Mouse (Mus musculus): ENCODE measurements around the gene Mpdu1.
A peak's percentile ranks its signal among the peaks of the same experiment; 100 is the strongest.

Gene Mpdu1

DNA sequence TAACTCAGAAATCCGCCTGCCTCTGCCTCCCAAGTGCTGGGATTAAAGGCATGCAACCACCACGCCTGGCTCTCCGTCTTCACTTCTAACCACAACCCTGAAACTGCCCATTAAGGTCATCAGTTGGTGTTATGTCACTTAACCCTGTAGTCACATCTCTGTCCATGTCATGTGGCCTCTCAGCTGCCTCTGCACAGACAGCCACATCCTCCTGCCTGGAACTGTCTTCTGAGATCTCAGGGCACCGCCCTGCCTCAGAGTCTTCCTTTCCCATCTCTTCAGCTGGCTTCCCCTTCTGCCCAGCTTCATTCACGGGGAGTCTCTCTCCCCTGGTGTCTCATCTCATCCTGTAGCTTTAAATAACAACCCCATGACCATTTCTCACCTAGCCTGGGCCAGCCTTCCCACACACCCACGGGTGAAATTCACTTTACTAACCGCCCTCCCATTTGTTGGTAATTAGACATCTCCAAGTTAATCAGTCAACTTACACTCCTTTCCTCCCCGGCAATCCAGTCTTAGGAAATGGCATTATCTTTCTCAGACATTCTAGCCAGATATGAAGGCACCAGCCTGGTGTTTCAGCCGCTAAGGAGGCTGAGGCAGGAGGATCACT is 29.9 kb upstream of the Mpdu1 start:
- DNase-seq (ENCODE audit: low read depth) = no peak

DNA sequence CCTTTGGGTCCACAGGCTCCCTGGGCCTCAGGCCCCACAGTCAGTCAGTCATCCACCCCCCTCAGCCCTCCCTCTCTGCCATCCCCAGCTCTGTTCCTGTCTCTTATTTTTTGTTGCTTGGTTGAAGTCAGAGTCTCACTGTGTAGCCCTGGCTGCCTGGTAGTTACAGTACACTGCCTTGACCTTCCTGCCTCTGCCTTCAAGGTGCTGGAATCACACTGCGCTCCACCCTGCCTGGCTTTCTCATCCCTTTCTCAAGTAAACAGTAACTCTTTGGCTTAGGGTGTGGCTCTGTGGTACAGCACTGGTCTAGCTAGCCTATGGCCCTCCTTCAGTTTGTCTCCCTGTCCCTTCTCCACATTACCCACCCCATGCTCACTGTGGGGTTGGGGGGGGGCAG is 27.4 kb upstream of the Mpdu1 start:
- no peak for DNase-seq (ENCODE audit: low read depth)

DNA sequence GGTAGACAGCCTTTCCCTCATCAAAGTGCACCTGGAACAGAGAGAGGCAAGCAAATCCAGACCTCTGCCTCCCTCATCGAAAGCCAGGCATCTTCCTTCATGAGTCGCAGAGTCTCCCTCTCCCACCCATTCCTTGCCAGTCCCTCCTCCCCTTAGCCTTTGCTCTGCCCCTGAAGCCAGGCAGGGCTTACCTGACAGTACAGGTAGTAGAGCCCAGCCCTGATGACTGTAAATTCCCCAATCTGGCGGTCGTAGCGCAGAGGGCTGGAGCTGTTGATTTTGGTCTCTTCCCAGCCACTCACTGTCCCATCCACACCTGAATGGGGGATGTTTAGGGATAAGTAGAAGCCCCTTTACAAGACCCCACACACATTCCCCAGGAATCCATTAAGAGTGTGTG is 24.6 kb upstream of the Mpdu1 start:
- DNase-seq (ENCODE audit: low read depth) = no peak

DNA sequence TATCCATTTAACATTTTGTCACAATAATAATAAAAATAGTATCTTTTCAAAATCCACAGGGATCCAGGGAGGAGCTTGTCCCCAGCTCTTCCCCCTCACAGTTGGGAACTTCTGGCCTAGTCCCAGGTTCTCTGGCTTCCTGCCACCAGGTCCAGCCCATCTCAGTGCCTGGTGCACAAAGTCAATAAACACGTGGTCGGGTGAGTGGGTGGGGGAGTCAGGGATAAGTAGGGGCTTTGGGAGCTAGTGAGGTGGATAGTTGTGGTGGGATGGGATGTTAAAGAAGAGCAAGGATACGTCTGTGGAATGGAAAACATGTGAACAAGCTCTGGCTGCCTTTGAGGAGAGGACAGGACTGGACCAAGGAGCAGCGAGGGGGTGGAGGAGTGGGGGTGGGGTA is 23.9 kb upstream of the Mpdu1 start:
- no peak for DNase-seq (ENCODE audit: low read depth)

DNA sequence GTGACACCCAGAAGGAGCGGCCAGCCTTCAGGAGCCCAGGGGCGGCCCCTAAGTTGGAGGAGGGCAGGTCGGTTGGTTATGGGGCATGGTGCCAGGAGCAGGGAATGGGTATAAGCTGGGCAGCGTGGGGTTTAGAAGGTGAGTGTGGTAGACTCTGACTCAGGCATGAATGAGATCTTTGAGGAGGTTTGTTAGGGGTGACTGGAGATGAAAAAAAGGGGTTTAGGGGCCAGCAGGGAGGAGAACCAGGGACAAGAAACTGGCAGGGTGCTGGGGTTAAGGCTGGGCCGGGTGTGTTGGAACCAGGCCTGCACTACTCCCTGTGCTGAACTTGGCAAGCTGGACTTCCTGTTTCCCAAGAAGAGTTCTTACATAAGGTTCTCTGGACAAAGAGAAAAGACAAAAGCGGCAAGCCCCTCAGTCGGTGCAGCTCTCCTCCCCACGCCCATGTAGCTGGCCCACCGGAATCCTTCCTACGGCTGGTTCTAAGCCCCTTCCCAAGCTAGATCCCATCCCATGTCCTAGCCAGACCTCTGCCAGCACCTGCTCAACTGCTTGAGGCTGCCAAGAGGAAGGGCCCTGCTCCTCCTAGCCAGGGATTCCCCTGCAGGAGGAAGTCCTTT is 23.2 kb upstream of the Mpdu1 start, which contains the start of gene Tnfsf13:
TSS of gene Tnfsf13 (minus strand) at position 259 of the 623 bp plus-strand sequence.
- no peak for DNase-seq (ENCODE audit: low read depth)

DNA sequence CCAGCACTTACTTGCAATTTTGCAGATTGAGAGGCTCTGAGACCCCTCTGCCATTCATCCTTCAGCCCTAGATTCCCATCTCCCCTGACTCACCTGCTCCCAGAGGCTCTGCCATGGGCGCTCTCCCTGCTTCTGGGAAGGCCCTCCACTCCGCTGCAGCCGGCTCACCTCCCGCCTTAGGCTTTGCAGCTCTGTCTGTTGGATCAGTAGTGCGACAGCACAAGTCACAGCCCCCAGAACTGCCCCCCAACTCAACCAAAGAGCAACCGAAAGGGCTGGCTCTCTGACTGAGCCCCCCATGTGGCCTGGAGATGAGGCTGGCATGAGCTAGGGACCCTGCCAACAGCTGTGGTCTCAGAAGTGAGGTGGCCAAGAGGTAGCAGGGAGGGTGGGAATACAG is 22.5 kb upstream of the Mpdu1 start:
- no peak for DNase-seq (ENCODE audit: low read depth)

DNA sequence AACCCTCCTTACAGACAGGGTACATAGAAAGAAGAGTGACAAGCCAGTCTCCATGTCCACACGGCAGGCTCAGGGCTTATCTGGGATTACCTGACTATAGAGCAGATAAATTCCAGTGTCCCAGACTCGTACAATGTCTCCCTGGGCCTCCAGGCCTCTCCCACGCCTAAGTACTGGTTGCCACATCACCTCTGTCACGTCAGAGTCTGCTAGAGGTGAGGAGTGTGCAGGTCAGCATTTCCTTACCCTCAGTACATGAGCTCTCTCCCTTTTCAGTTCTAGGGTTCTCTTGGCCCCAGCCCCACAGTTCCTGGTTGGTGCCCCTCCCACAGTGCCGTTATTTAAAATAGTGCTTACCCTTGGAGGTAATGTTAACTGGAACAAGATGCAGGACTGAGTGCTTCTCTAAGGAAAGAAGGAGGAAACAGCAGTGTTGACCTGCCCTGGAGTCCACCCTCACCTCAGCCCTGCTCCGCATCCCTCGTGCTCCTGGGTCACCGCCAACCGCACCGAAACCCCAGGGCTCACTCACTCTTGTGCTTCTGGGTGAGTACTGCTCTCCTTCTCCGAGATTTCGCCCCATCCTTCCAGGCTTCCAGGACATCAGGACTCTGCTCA is 21.8 kb upstream of the Mpdu1 start:
- DNase-seq (ENCODE audit: low read depth) = no peak

DNA sequence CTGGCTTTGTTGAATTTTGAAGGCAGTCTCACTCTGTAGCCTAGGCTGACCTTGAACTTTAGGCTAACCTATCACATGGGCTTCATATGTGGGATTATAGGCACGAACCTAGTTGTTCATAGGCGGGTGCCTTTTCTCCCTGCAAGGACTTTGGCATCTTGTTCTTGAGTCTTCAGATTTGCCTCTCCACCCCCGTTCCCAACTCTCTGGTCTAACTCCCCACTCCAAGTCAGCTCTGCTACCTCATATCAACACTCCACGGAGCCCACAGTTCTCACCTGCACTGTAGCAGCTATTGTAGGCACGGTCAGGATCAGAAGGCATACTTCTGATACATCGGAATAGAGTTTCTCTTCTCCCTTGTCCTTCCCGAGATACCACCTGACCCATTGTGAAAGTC is 21.1 kb upstream of the Mpdu1 start:
- DNase-seq (ENCODE audit: low read depth) = no peak

DNA sequence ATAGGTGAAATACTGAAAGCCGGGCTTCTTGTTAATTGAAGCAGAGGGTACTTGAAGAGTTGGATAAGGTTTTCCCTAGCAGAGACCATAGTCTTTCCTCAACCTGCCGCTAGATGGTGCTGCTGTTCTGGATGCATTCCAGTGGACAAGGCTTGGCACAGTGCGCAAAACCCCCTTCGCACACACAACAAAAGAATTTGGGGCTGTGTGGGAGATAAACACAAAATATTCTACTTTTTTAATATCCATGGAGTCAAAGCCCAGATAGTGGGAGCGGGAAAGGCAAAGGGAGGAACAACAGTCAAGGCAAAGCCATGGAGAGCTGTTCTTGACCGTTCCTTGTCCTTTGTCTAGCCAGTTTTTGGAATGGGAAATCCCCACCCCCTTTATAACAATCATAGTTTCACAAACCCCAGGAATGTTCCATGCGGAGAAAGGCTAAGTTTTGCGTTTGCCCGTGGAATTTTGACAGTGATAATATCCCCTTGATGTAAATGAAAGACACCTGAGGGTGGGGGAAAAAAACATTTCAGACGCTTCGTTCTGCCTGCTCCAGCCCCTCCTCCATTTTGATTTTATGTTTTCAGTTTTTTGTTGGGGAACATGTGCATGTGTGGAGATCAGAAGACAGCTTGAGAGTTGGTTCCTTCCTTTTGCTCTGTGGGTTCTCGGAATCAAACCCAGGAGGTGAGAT is 20.5 kb upstream of the Mpdu1 start:
- DNase-seq (ENCODE audit: low read depth) = peak; percentile 94

DNA sequence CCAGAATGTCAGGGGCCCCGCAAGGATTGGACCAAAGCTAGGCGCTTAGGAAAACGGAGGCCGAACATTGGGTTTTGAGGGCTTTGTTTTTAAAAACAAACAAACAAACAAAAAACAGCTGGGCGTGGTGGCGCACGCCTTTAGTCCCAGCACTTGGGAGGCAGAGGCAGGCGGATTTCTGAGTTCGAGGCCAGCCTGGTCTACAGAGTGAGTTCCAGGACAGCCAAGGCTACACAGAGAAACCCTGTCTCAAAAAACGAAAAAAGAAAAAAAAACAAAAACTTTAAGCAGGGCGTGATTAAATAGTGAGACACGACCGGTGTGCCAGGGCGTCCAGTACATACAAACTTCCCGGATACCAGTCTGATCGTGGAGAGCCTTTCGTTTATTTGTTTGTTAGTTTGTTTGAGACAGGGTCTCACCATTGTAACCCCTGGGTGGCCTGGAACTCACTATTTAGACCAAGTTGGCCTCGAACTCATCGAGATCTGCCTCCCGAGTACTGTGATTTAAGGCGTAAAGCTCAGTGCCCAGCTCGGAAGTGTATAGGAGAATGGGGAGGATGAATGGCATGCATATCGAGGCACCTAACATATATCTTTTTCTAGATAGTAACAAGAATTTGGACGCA is 19.9 kb upstream of the Mpdu1 start:
- DNase-seq (ENCODE audit: low read depth) = no peak

DNA sequence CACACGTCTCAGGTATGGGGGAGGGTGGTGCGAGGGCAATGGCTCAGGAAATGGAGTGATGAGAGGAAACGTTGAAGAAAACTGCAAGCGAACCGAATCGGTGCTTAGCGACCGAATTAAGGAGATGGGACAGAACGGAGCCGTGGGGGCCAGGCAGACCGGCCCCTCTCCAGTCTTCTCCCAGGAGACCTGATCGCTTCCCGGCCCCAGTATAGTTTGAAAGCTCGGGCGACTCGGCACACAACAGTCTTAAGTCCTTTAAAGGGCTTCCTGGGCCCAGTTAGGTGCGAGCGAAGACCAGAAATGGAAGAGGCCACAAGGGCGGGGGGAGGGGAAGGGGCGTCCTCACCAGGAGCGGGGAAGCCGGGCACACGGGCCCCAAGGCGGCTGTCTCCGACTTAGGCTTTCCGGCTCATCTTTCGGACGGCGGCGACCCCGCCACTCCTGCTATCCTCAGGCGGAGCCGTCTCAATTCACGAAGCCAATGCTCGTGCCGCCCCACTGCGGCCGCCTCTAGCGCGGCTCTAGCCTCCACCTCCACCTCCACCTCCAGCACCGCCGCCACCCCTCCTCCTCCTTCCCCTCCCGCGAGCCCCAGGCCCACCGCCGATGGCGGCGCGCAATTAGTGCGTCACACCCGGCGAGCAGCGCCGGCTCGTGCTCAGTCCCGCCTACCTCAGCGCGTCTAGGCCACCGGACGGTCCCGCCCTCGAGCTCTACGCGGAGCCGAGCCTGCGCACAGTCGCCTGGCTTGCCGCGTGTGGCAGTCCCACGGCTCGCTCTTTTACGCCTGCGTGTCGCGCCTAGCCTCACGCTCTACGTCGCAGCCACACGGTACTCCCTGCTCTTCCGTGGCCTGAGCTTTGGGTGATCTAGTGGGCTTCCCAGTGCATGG is 19.1 kb upstream of the Mpdu1 start, which contains the start of gene Senp3:
TSS of gene Senp3 (minus strand) at position 771 of the 895 bp plus-strand sequence.
- peak; percentile 98 for DNase-seq (ENCODE audit: low read depth)

DNA sequence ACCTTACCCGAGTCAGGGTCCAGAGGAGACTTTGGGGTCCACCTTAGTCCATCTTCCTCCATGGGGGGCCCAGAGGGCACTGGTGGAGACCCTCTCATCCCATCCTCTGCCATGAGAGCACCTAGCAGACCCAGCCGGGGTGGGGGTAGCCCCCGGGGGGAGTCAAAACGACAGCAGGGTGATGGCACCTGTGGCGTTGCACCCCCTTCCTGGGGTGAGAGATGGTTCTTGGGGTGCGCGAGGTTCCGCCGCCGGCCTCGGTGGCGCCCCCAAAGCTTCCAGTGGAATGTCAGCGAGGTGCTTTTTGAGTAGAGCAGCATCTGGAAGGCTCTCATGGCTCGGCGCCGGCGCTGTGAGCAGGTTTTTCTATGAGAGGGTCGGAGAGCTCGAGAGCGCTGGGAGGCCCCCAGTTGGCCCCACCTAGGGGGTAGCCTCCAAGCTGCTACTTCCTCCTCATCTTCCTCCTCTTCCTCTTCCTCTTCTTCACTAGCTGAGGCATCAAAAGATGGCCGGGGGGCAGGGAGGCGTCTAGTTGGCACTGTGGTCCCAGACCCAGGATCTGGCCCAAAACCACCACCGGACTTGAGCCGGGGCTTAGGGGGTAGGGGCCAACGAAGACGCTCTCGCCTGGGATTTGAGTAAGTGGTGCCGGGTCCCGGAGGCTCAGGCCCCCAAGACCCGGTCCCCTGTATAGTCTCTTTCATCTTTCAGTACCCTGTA is 17.9 kb upstream of the Mpdu1 start:
- no peak for DNase-seq (ENCODE audit: low read depth)

DNA sequence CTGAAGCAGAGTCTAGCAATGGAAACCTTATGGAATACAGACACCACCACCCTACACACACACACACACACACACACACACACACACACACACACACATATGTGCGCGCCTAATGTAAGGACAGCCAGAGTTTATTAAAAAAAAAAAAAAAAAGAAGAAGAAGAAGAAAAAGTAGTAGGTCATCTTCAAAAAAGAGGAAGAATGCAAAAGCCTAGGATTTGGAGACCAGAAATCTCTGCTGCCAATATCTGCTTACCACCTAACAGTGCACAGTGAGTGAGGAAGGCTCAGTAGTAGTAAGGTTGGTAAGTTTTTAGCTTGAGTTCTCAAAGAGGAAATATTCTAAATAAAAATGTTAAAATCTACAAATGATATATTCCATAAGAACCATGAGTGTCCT is 16.7 kb upstream of the Mpdu1 start:
- no peak for DNase-seq (ENCODE audit: low read depth)

DNA sequence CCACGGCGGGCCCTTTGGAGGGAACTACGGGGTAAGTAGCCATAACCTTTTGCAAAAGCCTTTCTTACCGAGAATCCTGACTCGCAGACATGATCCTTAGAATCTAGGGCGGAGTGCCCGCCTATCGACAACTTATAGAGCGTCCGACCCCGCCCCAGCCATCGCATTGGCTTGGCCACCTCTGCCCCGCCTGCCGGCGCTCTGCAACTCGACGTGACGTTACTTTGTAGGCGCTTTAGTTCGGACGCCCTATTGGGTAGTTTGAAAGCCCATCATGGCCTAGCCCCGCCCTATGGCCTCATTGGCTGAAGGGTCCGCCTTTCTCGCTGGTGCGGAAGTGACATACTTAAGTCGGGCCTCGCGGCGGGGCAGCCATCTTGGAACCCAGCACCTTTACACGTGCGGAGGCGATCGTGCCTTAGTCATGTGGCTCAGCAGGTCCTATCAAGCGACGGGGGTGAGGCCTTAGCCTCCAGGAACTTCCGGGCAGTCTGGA is 9.8 kb upstream of the Mpdu1 start, which contains the start of gene Eif4a1:
TSS of gene Eif4a1 (minus strand) at position 213 of the 496 bp plus-strand sequence.
- peak; percentile 100 for DNase-seq (ENCODE audit: low read depth)

DNA sequence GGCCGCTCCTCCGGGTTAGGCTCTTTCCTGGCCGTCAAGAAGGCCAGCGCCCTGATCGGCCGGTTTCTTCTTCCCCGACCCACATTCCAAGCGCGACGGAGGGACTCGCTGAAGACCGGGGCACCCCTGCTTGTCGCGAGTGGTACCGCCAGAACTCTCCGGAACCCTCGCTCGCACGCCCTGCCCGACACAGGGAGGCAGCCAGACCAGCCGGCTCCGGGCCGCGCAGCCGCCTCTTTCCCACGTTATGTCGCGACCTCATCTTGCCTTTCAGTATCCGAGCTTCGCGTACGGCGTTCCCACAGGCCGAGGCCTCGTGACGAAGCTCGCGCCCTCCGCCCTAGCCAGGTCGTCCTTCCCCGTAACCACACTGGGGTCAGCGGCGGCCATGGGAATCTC is 9.3 kb upstream of the Mpdu1 start:
- DNase-seq (ENCODE audit: low read depth) = no peak

DNA sequence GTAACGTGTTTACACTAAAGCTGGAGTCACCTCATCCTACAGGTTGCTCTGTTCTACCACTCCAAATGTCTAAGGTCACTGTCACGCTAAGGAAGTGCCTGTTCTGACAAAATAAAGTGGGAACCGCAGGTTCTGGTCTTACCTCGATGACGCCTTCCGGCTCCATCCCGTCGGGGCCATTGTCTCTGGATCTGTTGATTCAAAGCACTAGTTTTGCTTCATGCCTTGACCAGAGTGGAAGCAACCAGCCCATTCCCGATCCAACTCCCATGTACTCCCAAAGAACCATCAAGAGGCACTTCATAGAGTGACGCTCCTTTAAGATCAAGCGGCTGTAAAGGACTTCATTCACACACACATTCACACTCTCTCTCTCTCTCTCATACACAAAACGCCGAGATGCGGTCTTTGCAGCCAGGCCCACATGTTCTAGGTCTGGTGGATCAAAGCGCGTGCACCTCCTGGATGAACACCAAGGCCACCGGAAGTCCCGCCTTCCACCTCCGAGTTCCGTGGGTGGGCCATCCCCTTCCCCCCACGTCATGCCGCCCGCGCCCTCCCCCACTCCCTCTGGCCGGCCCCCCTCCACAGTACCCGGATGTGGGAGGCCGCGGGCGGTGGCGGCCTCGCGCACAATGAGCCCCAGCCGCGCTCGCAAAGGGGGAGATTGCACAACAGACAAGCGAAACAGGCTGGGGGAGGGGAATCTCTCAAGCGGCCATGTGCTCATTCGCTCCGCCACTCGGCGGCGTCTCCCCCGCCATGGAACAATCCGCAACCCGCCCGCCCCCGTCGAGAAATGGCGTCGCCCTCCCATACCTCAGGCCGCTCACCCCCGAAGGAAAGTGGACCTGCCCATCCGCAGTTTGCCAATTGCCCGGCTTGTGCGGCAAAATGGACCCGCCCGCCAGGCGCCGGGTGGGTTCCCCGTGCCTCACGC is 8.6 kb upstream of the Mpdu1 start:
- peak; percentile 99 for DNase-seq (ENCODE audit: low read depth)

DNA sequence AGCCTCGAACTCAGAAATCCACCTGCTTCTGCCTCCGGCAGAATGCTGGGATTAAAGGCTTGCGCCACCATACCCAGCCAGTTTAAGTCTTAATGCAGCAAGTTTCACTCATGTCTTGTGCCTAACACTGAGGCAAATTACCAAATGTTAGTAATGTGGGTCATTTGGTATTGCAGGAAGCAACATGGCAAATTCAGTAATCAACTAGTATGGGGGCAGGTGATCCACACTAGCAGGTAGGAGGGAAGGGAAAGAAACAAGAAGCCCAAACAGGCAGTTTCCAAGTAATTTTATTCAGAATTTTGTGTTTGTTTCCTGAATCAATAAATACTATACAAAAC is 4.2 kb upstream of the Mpdu1 start:
- DNase-seq (ENCODE audit: low read depth) = no peak

DNA sequence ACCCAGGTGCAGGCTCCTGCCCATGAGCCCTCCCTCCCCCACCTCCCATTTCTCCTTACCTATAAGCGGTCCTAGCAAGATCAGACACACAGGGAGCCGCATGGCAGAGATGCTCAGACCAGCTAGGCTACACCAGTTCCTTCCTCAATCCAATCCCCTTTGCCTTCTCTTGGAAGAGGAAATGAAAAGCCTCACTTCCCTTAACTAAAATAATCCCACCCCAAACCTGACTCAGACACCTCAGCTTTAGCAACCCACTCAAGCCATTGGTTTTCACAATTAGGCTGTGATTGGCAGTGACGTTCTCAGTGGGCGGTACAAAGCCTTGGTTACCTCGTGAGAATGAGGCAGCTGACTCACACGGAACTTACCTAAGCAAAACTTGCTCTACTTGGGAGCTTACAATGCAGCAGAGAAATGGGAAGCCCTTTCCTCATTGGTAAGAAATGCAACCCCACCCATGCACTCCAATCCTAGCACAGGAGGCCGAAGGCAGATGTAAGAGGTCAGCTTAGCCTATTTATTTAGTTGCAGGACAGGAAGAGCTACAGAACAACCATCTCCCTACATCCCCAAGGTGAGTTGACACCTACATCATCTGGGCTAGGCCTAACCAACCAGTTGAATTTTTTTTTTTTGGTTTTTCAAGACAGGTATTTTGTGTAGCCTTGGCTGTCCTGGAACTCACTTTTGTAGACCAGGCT is 3.7 kb upstream of the Mpdu1 start, which contains the start of gene Cd68:
TSS of gene Cd68 (minus strand) at position 193 of the 704 bp plus-strand sequence.
- DNase-seq (ENCODE audit: low read depth) = peak; percentile 82
